Mouse (Mus musculus) ES-E14 (cell line): ENCODE results near the gene Lrp3.

Source experiments
- MAFK ChIP-seq: IDR thresholded peaks from 2 replicates; pipeline ENCODE4 v1.6.1; 2014; ENCODE audit warnings: mild to moderate bottlenecking, low read depth, low read length, inconsistent platforms; ENCODE audit not compliant: insufficient read depth
- ZNF384 ChIP-seq: IDR thresholded peaks from 2 replicates; pipeline ENCODE4 v1.6.1; 2012; ENCODE audit warnings: low read depth, low read length, inconsistent platforms

DNA sequence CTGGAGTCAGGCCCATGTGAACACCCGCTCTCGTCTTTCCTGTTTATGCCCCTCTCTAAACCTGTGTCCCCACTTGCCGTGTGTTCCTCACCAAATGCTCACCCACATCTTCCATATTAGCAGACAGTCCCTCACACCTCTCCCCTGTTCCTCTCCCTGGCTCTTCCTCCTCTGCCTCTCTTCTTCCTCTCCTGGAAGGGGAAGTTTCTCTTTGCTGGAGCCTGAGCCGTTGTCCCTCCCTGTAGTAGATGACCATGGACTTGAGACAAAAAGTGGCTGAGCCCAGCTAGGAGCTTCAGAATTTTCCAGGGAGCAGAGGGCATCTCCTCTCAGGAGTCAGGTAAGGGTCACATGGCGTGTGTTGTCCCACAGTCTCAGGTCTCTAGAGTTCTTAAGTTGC lies 48.3 kb downstream of the Lrp3 start:
- no peak for TF ChIP-seq MAFK
- no peak for TF ChIP-seq ZNF384
